In the genomic region with DNA sequence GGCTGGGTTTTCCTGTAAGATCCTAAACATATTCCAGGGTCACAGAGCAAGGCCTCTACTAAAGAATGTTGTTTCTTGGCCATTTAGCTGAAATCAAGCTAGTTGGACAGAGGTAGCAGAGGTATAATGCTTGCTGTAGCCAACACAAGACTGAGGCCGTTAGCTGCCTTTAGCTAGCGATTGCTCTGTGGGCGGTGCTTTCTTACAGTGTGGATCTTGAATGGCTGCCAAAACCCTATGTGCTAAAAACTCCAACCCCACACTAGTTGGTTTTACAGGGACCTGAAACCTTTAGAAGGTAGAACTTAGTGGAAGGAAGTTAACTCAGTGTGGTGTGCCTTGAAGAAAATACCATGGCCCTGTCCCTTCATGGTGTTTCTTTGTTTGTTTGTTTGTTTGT, we compare ENCODE assay signal across 19 mouse cellular contexts.
DNase-seq lines count a peak whose midpoint lies in the region; ATAC-seq and TF ChIP-seq lines count a peak whose summit lies in the region.
"Had no signal": no experiment of that assay in that cellular context is flagged by ENCODE, and none has a peak within 500 bp of the region (broad histone marks: within the 10 kb centered on the region; RNA-seq: fewer than 3 reads in every experiment).

No protein-coding gene starts in this region.

- H3K4me3 ChIP-seq in liver, postnatal 0 days (ENCODE audit: low read depth, low read length) = no peak overlapping the region
- H3K4me3 ChIP-seq: forebrain, embryonic 15.5 days; limb, embryonic 13.5 days; liver, embryonic 15.5 days; neural tube, embryonic 12.5 days had no signal

- no peak overlapping the region for H3K27ac ChIP-seq in liver, postnatal 0 days (ENCODE audit: low read depth)
- H3K27ac ChIP-seq: forebrain, embryonic 15.5 days; limb, embryonic 13.5 days; liver, embryonic 15.5 days; neural tube, embryonic 12.5 days had no signal

- no peak for TF ChIP-seq CTCF in liver, postnatal 0 days (IDR thresholded peaks at IDR 0.05; ENCODE audit: low read depth)

- TF ChIP-seq EP300 in liver, postnatal 0 days (IDR thresholded peaks at IDR 0.05; ENCODE audit: low read depth) = no peak

- DNase-seq in heart, adult 11 months = peak; percentile 40
- DNase-seq in heart, postnatal 25 days (ENCODE audit: low spot score) = no peak
- peak; percentile 36 for DNase-seq in MEL-GATA-1-ER (ENCODE audit: extremely low read depth, low read depth)
- DNase-seq in right cerebral cortex, adult 2 months (ENCODE audit: low spot score in 2 of 2) = peak; percentile 60 to 61
- no peak for DNase-seq in liver, postnatal 0 days
- no peak for DNase-seq in heart, postnatal 4 days
- DNase-seq in heart, postnatal 36 days = no peak
- DNase-seq: B cell, adult 2 months; cerebellum, postnatal 10 days; kidney, adult 11 months; kidney, postnatal 36 days; lung, postnatal 14 days had no signal

- no peaks in the 10 kb centered on the region for H3K9me3 ChIP-seq in liver, postnatal 0 days (ENCODE audit: low read length)
- H3K9me3 ChIP-seq: forebrain, embryonic 15.5 days; limb, embryonic 13.5 days; liver, embryonic 15.5 days; neural tube, embryonic 12.5 days had no signal

- ATAC-seq in granulocyte monocyte progenitor cell, adult 5-6 weeks (replicated peaks; ENCODE audit: poor library complexity, severe bottlenecking) = peak; percentile 33; the same call in 1 of the 2 replicates
- no peak for ATAC-seq in liver, postnatal 0 days
- ATAC-seq: forebrain, embryonic 15.5 days; hindbrain, embryonic 16.5 days had no signal

- 75% methylated on average over 3 of the region's 3 CpGs for WGBS in liver, postnatal 0 days (ENCODE audit: insufficient replicate concordance)

- no peaks in the 10 kb centered on the region for H3K4me1 ChIP-seq in liver, postnatal 0 days (ENCODE audit: insufficient read depth)
- H3K4me1 ChIP-seq: forebrain, embryonic 15.5 days; limb, embryonic 13.5 days; liver, embryonic 15.5 days; neural tube, embryonic 12.5 days had no signal

- no peak overlapping the region for H3K9ac ChIP-seq in liver, postnatal 0 days (replicated peaks)
- H3K9ac ChIP-seq: forebrain, embryonic 15.5 days; limb, embryonic 13.5 days; liver, embryonic 15.5 days; neural tube, embryonic 12.5 days had no signal

- H3K36me3 ChIP-seq in liver, postnatal 0 days (replicated peaks; ENCODE audit: insufficient read depth, low read length) = no peaks in the 10 kb centered on the region
- H3K36me3 ChIP-seq: forebrain, embryonic 15.5 days; limb, embryonic 13.5 days; liver, embryonic 15.5 days; neural tube, embryonic 12.5 days had no signal

- intact Hi-C loops in heart, postnatal 25 days (cut with DNase I) = no loop called here
- intact Hi-C loops in heart, postnatal 36 days (cut with DNase I) = no loop called here

- H3K4me2 ChIP-seq in liver, postnatal 0 days (ENCODE audit: low read depth, low read length) = no peak overlapping the region
- H3K4me2 ChIP-seq: forebrain, embryonic 15.5 days; limb, embryonic 13.5 days; liver, embryonic 15.5 days; midbrain, embryonic 11.5 days; neural tube, embryonic 12.5 days had no signal

- H3K27me3 ChIP-seq in liver, postnatal 0 days (ENCODE audit: insufficient read depth, low read length) = no peaks in the 10 kb centered on the region
- H3K27me3 ChIP-seq: forebrain, embryonic 15.5 days; limb, embryonic 13.5 days; liver, embryonic 15.5 days; neural tube, embryonic 12.5 days had no signal

Comparison
In these comparisons a context has a peak if more than half of its experiments do, and no peak if none do; other contexts are left out.
1. DNase-seq: peak in heart, adult 11 months (single experiment), MEL-GATA-1-ER (single experiment) and right cerebral cortex, adult 2 months (2 of 2); none in heart, postnatal 25 days (single experiment), liver, postnatal 0 days (single experiment), heart, postnatal 4 days (single experiment) and heart, postnatal 36 days (0 of 2).